Mouse (Mus musculus) embryo, embryonic 10 days (tissue): Measurements from ENCODE around the gene Nup98.

Source experiments
- DNase-seq: peaks from one replicate; pipeline ENCODE4 v3.0.0-alpha.2; 2015; ENCODE audit warnings: low spot score

The Nup98 gene

GRCm38 (mm10) chr7:102229814-102230213 is 19.8 kb upstream of the Nup98 start:
- no peak for DNase-seq

GRCm38 (mm10) chr7:102228049-102228670 is 18.2 kb upstream of the Nup98 start:
- no peak for DNase-seq

- no peak for DNase-seq
Observed at GRCm38 (mm10) chr7:102226051-102226450, 16.1 kb upstream of the Nup98 start.

- no peak for DNase-seq
Observed at GRCm38 (mm10) chr7:102223883-102224738, 14.1 kb upstream of the Nup98 start.

GRCm38 (mm10) chr7:102222830-102223556 is 13.0 kb upstream of the Nup98 start:
- DNase-seq, result peak; percentile 84

GRCm38 (mm10) chr7:102222336-102222735 is 12.4 kb upstream of the Nup98 start:
- peak; percentile 81 for DNase-seq

- DNase-seq, result no peak
Observed at GRCm38 (mm10) chr7:102221899-102222298, 11.9 kb upstream of the Nup98 start.

- DNase-seq, result no peak
Observed at GRCm38 (mm10) chr7:102211071-102211470, 1.1 kb upstream of the Nup98 start.

GRCm38 (mm10) chr7:102208806-102209363 is 1.1 kb downstream of the Nup98 start:
- no peak for DNase-seq

- DNase-seq, result no peak
Observed at GRCm38 (mm10) chr7:102205646-102206045, 4.3 kb downstream of the Nup98 start.

- DNase-seq, result no peak
Observed at GRCm38 (mm10) chr7:102204296-102204857, 5.6 kb downstream of the Nup98 start.

- DNase-seq, result no peak
Observed at GRCm38 (mm10) chr7:102200996-102201785, 8.8 kb downstream of the Nup98 start.

GRCm38 (mm10) chr7:102200576-102200975 is 9.4 kb downstream of the Nup98 start:
- DNase-seq, result no peak

- DNase-seq, result no peak
Observed at GRCm38 (mm10) chr7:102192356-102192755, 17.6 kb downstream of the Nup98 start.

- no peak for DNase-seq
Observed at GRCm38 (mm10) chr7:102183849-102184248, 26.1 kb downstream of the Nup98 start.

- peak; percentile 10 for DNase-seq
Observed at GRCm38 (mm10) chr7:102170300-102170699, 39.7 kb downstream of the Nup98 start.

GRCm38 (mm10) chr7:102153691-102154090 is 56.3 kb downstream of the Nup98 start:
- DNase-seq, result no peak

- DNase-seq, result no peak
Observed at GRCm38 (mm10) chr7:102137898-102138297, 72.1 kb downstream of the Nup98 start.

- peak; percentile 73 for DNase-seq
Observed at GRCm38 (mm10) chr7:102137464-102137863, 72.5 kb downstream of the Nup98 start.

- no peak for DNase-seq
Observed at GRCm38 (mm10) chr7:102132395-102132794, 77.6 kb downstream of the Nup98 start.

GRCm38 (mm10) chr7:102120326-102120725 is 89.7 kb downstream of the Nup98 start:
- DNase-seq, result no peak
